Mouse (Mus musculus) lung, postnatal 0 days (tissue): ENCODE measurements around the gene Rab11fip3. TPM values are rescaled to one million over a fixed set of nuclear protein-coding genes. Genes with fewer than 3 reads are reported as not detected.

ENCODE experiments used
- ATAC-seq: fragments of 200-750 bp; cut with Nextera tagmentation; 2 replicates; pipeline ENCODE4 v1.8.0; 2017; ENCODE audit warnings: moderate library complexity
- DNase-seq: peaks from one replicate; pipeline ENCODE4 v3.0.0-alpha.2; 2016; ENCODE audit warnings: low spot score
- H3K27ac ChIP-seq: fragments of 300-500 bp; sonication (generic); 2 replicates; pipeline ENCODE4 v1.5.1; 2014; ENCODE audit warnings: antibody characterized with exemption, mild to moderate bottlenecking, low read length, mixed read lengths
- H3K27me3 ChIP-seq: fragments of 300-500 bp; sonication (generic); replicated peaks from 2 replicates; pipeline ENCODE4 v1.6.1; 2014; ENCODE audit warnings: low read length, mixed read lengths; ENCODE audit not compliant: insufficient read depth
- H3K36me3 ChIP-seq: fragments of 300-500 bp; sonication (generic); 2 replicates; pipeline ENCODE4 v1.6.1; 2014; ENCODE audit warnings: low read length, mixed read lengths; ENCODE audit not compliant: insufficient read depth
- H3K4me1 ChIP-seq: fragments of 300-500 bp; sonication (generic); 2 replicates; pipeline ENCODE4 v1.6.1; 2014; ENCODE audit warnings: antibody characterized with exemption, low read depth, low read length, mixed read lengths; ENCODE audit not compliant: insufficient read depth
- H3K4me2 ChIP-seq: fragments of 300-500 bp; sonication (generic); replicated peaks from 2 replicates; pipeline ENCODE4 v1.6.1; 2014; ENCODE audit warnings: low read depth, mild to moderate bottlenecking, low read length, moderate library complexity, mixed read lengths
- H3K4me3 ChIP-seq: fragments of 300-500 bp; sonication (generic); 2 replicates; pipeline ENCODE4 v1.5.1; 2014; ENCODE audit warnings: low read depth, low read length
- H3K9ac ChIP-seq: fragments of 300-500 bp; sonication (generic); replicated peaks from 2 replicates; pipeline ENCODE4 v1.6.1; 2014; ENCODE audit warnings: low read depth, mild to moderate bottlenecking
- H3K9me3 ChIP-seq: fragments of 300-500 bp; sonication (generic); 2 replicates; pipeline ENCODE4 v1.6.1; 2016; ENCODE audit warnings: low read length, mixed read lengths
- CTCF ChIP-seq: IDR thresholded peaks from 2 replicates; pipeline ENCODE4 v1.5.1; 2016; ENCODE audit warnings: antibody characterized with exemption, mild to moderate bottlenecking
- EP300 ChIP-seq: IDR thresholded peaks from 2 replicates; pipeline ENCODE4 v1.6.1; 2016; ENCODE audit warnings: antibody characterized with exemption, mild to moderate bottlenecking, control low read depth
- WGBS: fragments of 180-500 bp; shearing (Covaris S2); extraction: QIAGEN DNeasy Blood & Tissue Kit; methylation state at CpG from one replicate; pipeline ENCODE4 v1.1.7; 2014; 5-methylcytosine and 5-hydroxymethylcytosine counted together
- polyA plus RNA-seq: library from polyadenylated mRNA; unstranded; fragments of >200 nt; fragmentation: Nextera tagmentation; extraction: Ambion mirVana; gene quantifications from 2 replicates; pipeline ENCODE4 v1.2.1, GENCODE M21; 2015

Gene Rab11fip3
- polyA plus RNA-seq, 1 experiment from 2014 or later = 7.2 TPM

GRCm38 (mm10) chr17:25957586-25958051 lies 111.7 kb downstream of the Rab11fip3 start:
- no peak for DNase-seq
- Histone ChIP-seq H3K9me3 (no peaks in the 10 kb centered on the region), H3K4me2 (no peak overlapping the region), H3K4me1 (no peaks in the 10 kb centered on the region), H3K36me3 (no peaks in the 10 kb centered on the region; the same call in 1 of the 2 replicates), H3K27ac (no peak overlapping the region), H3K9ac (no peak overlapping the region), H3K27me3 (0 out of 2 replicates have a peak, but pooled peaks cover 3% of the 10 kb centered on the region), H3K4me3 (no peak overlapping the region)
- TF ChIP-seq EP300 = no peak
- TF ChIP-seq CTCF = no peak
- ATAC-seq = no peak
- WGBS = 87% methylated on average over 14 of the region's 14 CpGs

- Histone ChIP-seq H3K36me3 (no peaks in the 10 kb centered on the region; the same call in 1 of the 2 replicates), H3K4me1 (no peaks in the 10 kb centered on the region), H3K9me3 (no peaks in the 10 kb centered on the region), H3K4me3 (no peak overlapping the region), H3K9ac (no peak overlapping the region), H3K27me3 (peaks cover 11% of the 10 kb centered on the region; the same call in 1 of the 2 replicates), H3K4me2 (no peak overlapping the region), H3K27ac (no peak overlapping the region)
- ATAC-seq = no peak
- no peak for TF ChIP-seq CTCF
- no peak for TF ChIP-seq EP300
- DNase-seq = no peak
- WGBS = 78% methylated on average over 7 of the region's 7 CpGs
These were observed 112.7 kb downstream of the Rab11fip3 start for GRCm38 (mm10) chr17:25956631-25957030.

- ATAC-seq (no peak), DNase-seq (no peak)
- H3K27me3 ChIP-seq = peaks cover 11% of the 10 kb centered on the region; the same call in 1 of the 2 replicates
- WGBS = 72% methylated on average over 7 of the region's 7 CpGs
- no peak for TF ChIP-seq EP300
- TF ChIP-seq CTCF = no peak
- H3K9ac ChIP-seq = no peak overlapping the region
- peaks cover 2% of the 10 kb centered on the region; the same call in 1 of the 2 replicates for H3K4me1 ChIP-seq
- no peaks in the 10 kb centered on the region; the same call in 1 of the 2 replicates for H3K36me3 ChIP-seq
- no peak overlapping the region for H3K4me3 ChIP-seq
- no peak overlapping the region for H3K27ac ChIP-seq
- H3K4me2 ChIP-seq = no peak overlapping the region
- H3K9me3 ChIP-seq = no peaks in the 10 kb centered on the region
These were observed 113.2 kb downstream of the Rab11fip3 start for GRCm38 (mm10) chr17:25956201-25956600.

GRCm38 (mm10) chr17:25955736-25956135 lies 113.6 kb downstream of the Rab11fip3 start:
- no peak overlapping the region for H3K4me3 ChIP-seq

GRCm38 (mm10) chr17:25954671-25955070 lies 114.7 kb downstream of the Rab11fip3 start:
- no peak for DNase-seq
- TF ChIP-seq CTCF = no peak
- no peak for TF ChIP-seq EP300
- WGBS = 70% methylated on average over 1 of the region's 2 CpGs

More at GRCm38 (mm10) chr17:25955736-25956135, 113.6 kb downstream of the Rab11fip3 start:
- DNase-seq (no peak), ATAC-seq (no peak)
- Histone ChIP-seq H3K4me1 (peaks cover 2% of the 10 kb centered on the region; the same call in 1 of the 2 replicates), H3K9ac (no peak overlapping the region), H3K36me3 (no peaks in the 10 kb centered on the region; the same call in 1 of the 2 replicates), H3K4me2 (no peak overlapping the region), H3K9me3 (no peaks in the 10 kb centered on the region), H3K27ac (no peak overlapping the region), H3K27me3 (peaks cover 12% of the 10 kb centered on the region; the same call in 1 of the 2 replicates)
- 47% methylated on average over 3 of the region's 3 CpGs for WGBS
- TF ChIP-seq EP300 (no peak), CTCF (no peak)

GRCm38 (mm10) chr17:25953161-25953560 lies 116.2 kb downstream of the Rab11fip3 start:
- no peak overlapping the region for H3K4me2 ChIP-seq
- peaks cover 14% of the 10 kb centered on the region; the same call in 1 of the 2 replicates for H3K27me3 ChIP-seq
- DNase-seq = no peak
- TF ChIP-seq CTCF (no peak), EP300 (no peak)
- H3K36me3 ChIP-seq = no peaks in the 10 kb centered on the region
- H3K9me3 ChIP-seq = no peaks in the 10 kb centered on the region
- no peak overlapping the region for H3K4me3 ChIP-seq
- H3K4me1 ChIP-seq = peaks cover 2% of the 10 kb centered on the region; the same call in 1 of the 2 replicates
- H3K27ac ChIP-seq = no peak overlapping the region
- ATAC-seq = no peak
- H3K9ac ChIP-seq = no peak overlapping the region
- WGBS = 71% methylated on average over 5 of the region's 5 CpGs

More at GRCm38 (mm10) chr17:25954671-25955070, 114.7 kb downstream of the Rab11fip3 start:
- Histone ChIP-seq H3K36me3 (no peaks in the 10 kb centered on the region), H3K9me3 (no peaks in the 10 kb centered on the region), H3K4me2 (no peak overlapping the region), H3K27ac (no peak overlapping the region), H3K27me3 (peaks cover 14% of the 10 kb centered on the region; the same call in 1 of the 2 replicates), H3K9ac (no peak overlapping the region), H3K4me1 (peaks cover 2% of the 10 kb centered on the region; the same call in 1 of the 2 replicates), H3K4me3 (no peak overlapping the region)
- no peak for ATAC-seq
